Mouse (Mus musculus) frontal cortex, adult 2 months (tissue): ENCODE measurements around the gene Lamc3. TPM values are rescaled to one million over a fixed set of nuclear protein-coding genes. Genes with fewer than 3 reads are reported as not detected.

ENCODE experiments used
- DNase-seq, 2 experiments: peaks; one replicate each; pipeline ENCODE4 v3.0.0; 2022; ENCODE audit warnings: low spot score in 1 of 2; ENCODE audit errors: extremely low spot score in 1 of 2
- polyA plus RNA-seq: library from polyadenylated mRNA; depleted of rRNA; stranded (reverse); fragments of >200 nt; gene quantifications from 2 replicates; pipeline ENCODE4 v1.2.3, GENCODE M21; 2012; rRNA removed

Lamc3 gene
- polyA plus RNA-seq, 1 experiment, result 4.6 TPM

GRCm38 (mm10) chr2:31964191-31964590, 77.1 kb downstream of the Lamc3 start:
- no peak for DNase-seq

GRCm38 (mm10) chr2:31965110-31965509, 78.0 kb downstream of the Lamc3 start:
- DNase-seq, result peak in 1 of 2 experiments; percentile 29

GRCm38 (mm10) chr2:31966801-31967200, 79.7 kb downstream of the Lamc3 start:
- no peak for DNase-seq

GRCm38 (mm10) chr2:31972589-31972988, 85.5 kb downstream of the Lamc3 start:
- no peak for DNase-seq

- peak; percentile 97 to 100 for DNase-seq
Observed at GRCm38 (mm10) chr2:31974141-31974808, 87.2 kb downstream of the Lamc3 start, which contains the start of gene Nup214. Nup214 (plus strand) TSS chr2:31974436.

GRCm38 (mm10) chr2:31974809-31975371, 87.8 kb downstream of the Lamc3 start:
- DNase-seq, result no peak

- no peak for DNase-seq
Observed at GRCm38 (mm10) chr2:31987774-31988173, 100.7 kb downstream of the Lamc3 start.

GRCm38 (mm10) chr2:31990961-31991360, 103.9 kb downstream of the Lamc3 start:
- DNase-seq, result no peak

- DNase-seq, result no peak
Observed at GRCm38 (mm10) chr2:31994896-31995295, 107.8 kb downstream of the Lamc3 start.

GRCm38 (mm10) chr2:31996060-31996459, 109.0 kb downstream of the Lamc3 start:
- DNase-seq, result peak; percentile 75 to 79

Other genes with a start within 250 kb of the Lamc3 start
- 0.21 and 0.46 TPM in 2 replicates for gene Prdm12, start 247.3 kb upstream of the Lamc3 start, polyA plus RNA-seq
- 27.4 and 31.0 TPM in 2 replicates for gene Exosc2, start 216.6 kb upstream of the Lamc3 start, polyA plus RNA-seq
- 35.2 and 39.5 TPM in 2 replicates for gene Abl1, start 198.9 kb upstream of the Lamc3 start, polyA plus RNA-seq
- gene Qrfp, start 76.7 kb upstream of the Lamc3 start, polyA plus RNA-seq, result not detected in 2 replicates
- gene Fibcd1, start 41.3 kb upstream of the Lamc3 start, polyA plus RNA-seq, result 8.0 and 9.0 TPM in 2 replicates
- gene Aif1l, start 62.8 kb downstream of the Lamc3 start, polyA plus RNA-seq, result 8.7 and 9.2 TPM in 2 replicates
- 33.2 and 44.4 TPM in 2 replicates for gene Nup214, start 87.1 kb downstream of the Lamc3 start, polyA plus RNA-seq
- 3.2 and 3.7 TPM in 2 replicates for gene Fam78a, start 197.6 kb downstream of the Lamc3 start, polyA plus RNA-seq
- gene Plpp7, start 208.2 kb downstream of the Lamc3 start, polyA plus RNA-seq, result 31.8 and 34.6 TPM in 2 replicates